Mouse (Mus musculus): ENCODE measurements around the gene C1qb.

Gene C1qb

DNA sequence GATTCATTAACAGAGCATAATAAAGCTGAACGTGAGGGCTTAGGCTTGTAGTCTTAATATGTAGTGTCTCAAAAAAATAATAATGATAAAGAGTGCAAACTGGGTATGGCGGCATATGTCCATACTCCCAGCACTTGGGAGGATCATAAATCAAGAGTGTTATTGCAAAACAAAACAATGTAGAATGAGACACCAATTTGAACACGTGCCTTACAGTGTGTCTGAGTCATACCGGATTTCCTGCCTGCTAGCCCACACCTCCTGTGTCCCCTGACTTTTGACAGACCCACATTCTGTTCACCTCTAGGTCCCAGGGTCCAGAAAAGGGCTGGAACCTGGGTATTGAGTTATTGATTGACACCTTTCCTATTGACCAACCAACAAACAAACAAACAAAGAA is 44.0 kb downstream of the C1qb start:
- no peak for DNase-seq

DNA sequence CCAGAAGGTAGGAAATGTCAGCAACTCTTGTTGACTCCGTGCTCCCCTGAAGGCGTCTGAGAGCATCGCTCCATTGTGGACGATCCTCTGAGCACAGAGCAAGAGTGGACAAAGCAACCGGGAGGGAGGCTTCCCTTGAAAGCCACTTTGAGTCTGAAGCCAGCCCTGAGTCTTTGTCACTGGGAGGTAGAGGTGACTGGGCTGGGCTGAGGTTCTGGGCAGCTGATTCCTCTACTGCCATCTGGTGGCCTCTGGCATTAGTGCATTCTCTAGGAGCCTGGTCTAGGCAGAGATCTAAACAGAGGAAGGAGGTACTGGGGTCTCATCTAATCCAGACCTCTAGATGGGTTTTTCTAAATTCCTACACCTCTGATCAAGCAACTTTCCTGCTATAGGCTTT is 44.9 kb downstream of the C1qb start:
- DNase-seq, result peak; percentile 86 to 95

- peak in 1 of 2 experiments; percentile 1 for DNase-seq
Measured at GRCm38 (mm10) chr4:136838462-136838861, 47.5 kb downstream of the C1qb start.

- peak in 1 of 2 experiments; percentile 2 for DNase-seq
Measured at GRCm38 (mm10) chr4:136838026-136838425, 48.0 kb downstream of the C1qb start.

DNA sequence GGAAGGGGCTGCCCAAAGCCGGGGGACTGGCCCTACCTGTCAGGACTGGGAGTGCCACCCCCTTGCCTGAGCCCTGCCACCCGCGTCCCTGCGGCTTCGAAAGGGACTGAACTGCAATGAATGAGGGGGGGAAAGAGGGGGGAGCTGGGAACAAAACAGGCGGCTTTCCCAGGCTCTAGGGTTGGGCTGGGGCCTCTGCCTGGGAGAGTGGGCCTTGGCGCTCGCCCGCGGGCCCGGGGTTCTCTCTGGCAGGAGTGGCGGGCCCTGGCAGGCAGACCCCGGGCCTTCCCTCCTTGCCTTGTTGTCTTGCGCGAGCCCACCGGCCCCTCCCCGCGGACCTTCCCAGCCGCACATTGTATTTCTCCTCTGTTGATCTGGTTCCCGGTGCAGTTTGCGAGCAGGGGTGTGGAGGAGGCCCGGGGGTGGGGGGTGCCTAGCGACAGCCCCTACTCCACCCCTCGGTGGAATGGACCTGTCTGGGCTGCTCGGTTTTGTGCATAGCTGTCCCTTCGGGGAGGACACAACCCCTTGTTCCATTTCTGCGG is 49.5 kb downstream of the C1qb start:
- DNase-seq, result no peak

GRCm38 (mm10) chr4:136835621-136836386 is 50.2 kb downstream of the C1qb start, which contains the start of gene Ephb2:
Gene Ephb2 (minus strand): TSS chr4:136835988.
- DNase-seq, result peak; percentile 84 to 89

- DNase-seq, result peak; percentile 50 to 56
Measured at GRCm38 (mm10) chr4:136834815-136835620, 51.0 kb downstream of the C1qb start.

DNA sequence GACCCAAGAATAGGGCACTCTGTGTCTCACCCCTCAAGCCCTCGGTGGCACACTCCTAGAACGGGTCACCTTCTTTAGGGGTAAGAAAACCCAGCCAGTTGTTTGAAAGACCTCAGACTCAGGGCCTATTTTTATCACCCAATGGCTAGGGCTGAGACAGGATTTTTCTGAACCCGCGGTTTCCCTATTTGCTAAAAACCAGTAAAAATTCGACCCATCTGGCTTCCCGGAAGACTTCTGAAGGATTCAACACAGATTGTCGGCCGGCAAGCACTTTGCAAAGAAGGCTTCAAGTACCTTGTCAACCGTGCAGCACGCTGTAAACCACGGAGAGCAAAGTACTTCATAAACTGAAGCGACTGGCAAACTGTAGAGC is 51.6 kb downstream of the C1qb start:
- no peak for DNase-seq

- peak in 1 of 2 experiments; percentile 37 for DNase-seq
Measured at GRCm38 (mm10) chr4:136833619-136834351, 52.2 kb downstream of the C1qb start.

- DNase-seq, result no peak
Measured at GRCm38 (mm10) chr4:136832559-136833232, 53.3 kb downstream of the C1qb start.

- DNase-seq, result no peak
Measured at GRCm38 (mm10) chr4:136830272-136830823, 55.6 kb downstream of the C1qb start.

Data from cerebellum, postnatal 36 days (tissue).